Mouse (Mus musculus): ENCODE results near the gene Msrb3. TPM values are rescaled to one million over a fixed set of nuclear protein-coding genes. Genes with fewer than 3 reads are reported as not detected.

Gene Msrb3
- polyA plus RNA-seq, 1 experiment from 2014 or later: 9.9 TPM

DNA sequence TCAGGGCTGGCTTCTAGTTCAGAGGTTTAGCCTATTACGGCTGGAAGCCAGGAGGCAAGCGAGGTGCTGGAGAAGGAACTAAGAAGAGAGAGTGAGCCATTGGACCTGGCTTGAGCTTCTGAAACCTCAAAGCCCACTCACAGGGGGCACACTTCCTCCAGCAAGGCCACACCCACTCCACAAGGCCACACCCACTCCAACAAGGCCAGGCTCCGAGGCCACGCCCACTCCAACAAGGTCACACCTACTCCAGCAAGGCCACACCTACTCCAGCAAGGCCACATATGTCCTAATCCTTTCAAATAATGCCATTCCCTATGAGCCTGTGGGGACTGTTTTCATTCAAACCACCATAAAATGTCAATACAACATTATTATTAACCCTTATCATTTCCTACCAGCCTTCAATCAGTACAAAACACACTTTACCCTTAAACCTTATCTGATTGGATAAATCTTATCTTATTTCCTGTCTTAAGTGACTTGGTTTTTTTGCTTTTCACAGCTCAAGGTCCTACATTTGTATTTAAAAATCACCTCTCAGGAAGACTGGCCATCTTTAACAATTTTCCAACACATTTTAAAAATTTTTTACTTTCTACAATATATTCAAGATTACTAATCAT lies 5.1 kb upstream of the Msrb3 start:
- no peak overlapping the region for H3K9ac ChIP-seq (ENCODE audit: low read depth, low read length)
- no peak overlapping the region for H3K4me2 ChIP-seq (ENCODE audit: low read length)
- 81% methylated on average over 4 of the region's 4 CpGs for WGBS
- DNase-seq (ENCODE audit: low spot score) (no peak), ATAC-seq (replicated peaks; ENCODE audit: low FRiP score, low read depth) (no peak)
- H3K9me3 ChIP-seq (replicated peaks; ENCODE audit: low read length): no peaks in the 10 kb centered on the region
- TF ChIP-seq CTCF (IDR thresholded peaks at IDR 0.05; ENCODE audit: low read depth): no peak
- H3K4me3 ChIP-seq (replicated peaks; ENCODE audit: low read depth, low read length): no peak overlapping the region
- H3K27ac ChIP-seq: no peak overlapping the region
- no peaks in the 10 kb centered on the region; the same call in 1 of the 2 replicates for H3K4me1 ChIP-seq (replicated peaks; ENCODE audit: insufficient read depth, low read length)
- no peaks in the 10 kb centered on the region for H3K36me3 ChIP-seq (ENCODE audit: insufficient read depth, low read length)
- H3K27me3 ChIP-seq (ENCODE audit: insufficient read depth, low read length): no peaks in the 10 kb centered on the region

- no peaks in the 10 kb centered on the region for H3K27me3 ChIP-seq (ENCODE audit: insufficient read depth, low read length)
- H3K36me3 ChIP-seq (ENCODE audit: insufficient read depth, low read length): no peaks in the 10 kb centered on the region
- TF ChIP-seq CTCF (IDR thresholded peaks at IDR 0.05; ENCODE audit: low read depth): no peak
- WGBS: 38% methylated on average over 9 of the region's 9 CpGs
- H3K4me1 ChIP-seq (replicated peaks; ENCODE audit: insufficient read depth, low read length): no peaks in the 10 kb centered on the region; the same call in 1 of the 2 replicates
- H3K27ac ChIP-seq: no peak overlapping the region
- DNase-seq (ENCODE audit: low spot score) (no peak), ATAC-seq (replicated peaks; ENCODE audit: low FRiP score, low read depth) (no peak)
- no peaks in the 10 kb centered on the region for H3K9me3 ChIP-seq (replicated peaks; ENCODE audit: low read length)
- no peak overlapping the region for H3K9ac ChIP-seq (ENCODE audit: low read depth, low read length)
- H3K4me3 ChIP-seq (replicated peaks; ENCODE audit: low read depth, low read length): no peak overlapping the region
- H3K4me2 ChIP-seq (ENCODE audit: low read length): no peak overlapping the region
These were observed 2.8 kb upstream of the Msrb3 start for GRCm38 (mm10) chr10:120901746-120902145.

- 57% methylated on average over 13 of the region's 13 CpGs for WGBS
- no peak for DNase-seq (ENCODE audit: low spot score)
- Histone ChIP-seq H3K36me3 (ENCODE audit: insufficient read depth, low read length) (no peaks in the 10 kb centered on the region), H3K27me3 (ENCODE audit: insufficient read depth, low read length) (no peaks in the 10 kb centered on the region), H3K9ac (ENCODE audit: low read depth, low read length) (no peak overlapping the region), H3K27ac (no peak overlapping the region), H3K9me3 (replicated peaks; ENCODE audit: low read length) (no peaks in the 10 kb centered on the region), H3K4me1 (replicated peaks; ENCODE audit: insufficient read depth, low read length) (peaks cover 4% of the 10 kb centered on the region; the same call in 1 of the 2 replicates), H3K4me2 (ENCODE audit: low read length) (no peak overlapping the region), H3K4me3 (replicated peaks; ENCODE audit: low read depth, low read length) (no peak overlapping the region)
- no peak for TF ChIP-seq CTCF (IDR thresholded peaks at IDR 0.05; ENCODE audit: low read depth)
- ATAC-seq (replicated peaks; ENCODE audit: low FRiP score, low read depth): no peak
These were observed 1.2 kb upstream of the Msrb3 start for GRCm38 (mm10) chr10:120900096-120900495.

DNA sequence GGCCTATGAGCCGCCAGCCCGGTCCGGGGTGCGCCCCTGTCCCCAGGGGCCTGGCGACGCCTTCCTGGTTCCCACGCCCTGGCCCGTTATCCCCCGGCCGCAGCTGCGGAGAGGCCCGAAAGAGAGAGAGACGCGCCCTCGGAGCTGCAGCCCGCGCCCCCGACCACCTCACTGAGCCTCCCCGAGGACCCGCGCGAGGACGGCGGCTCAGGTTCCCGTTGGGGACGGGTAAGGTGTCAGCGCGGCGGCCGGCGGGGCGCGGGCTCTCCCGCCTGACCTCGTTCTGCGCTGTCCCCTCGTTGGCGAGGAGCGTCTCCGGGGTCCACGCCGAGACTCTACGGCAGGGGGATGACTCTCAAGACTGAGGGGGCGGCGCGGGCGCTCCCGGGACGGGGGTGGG lies 544 bp downstream of the Msrb3 start:
- H3K36me3 ChIP-seq (ENCODE audit: insufficient read depth, low read length): no peaks in the 10 kb centered on the region
- peak overlapping the region; percentile 74 for H3K9ac ChIP-seq (ENCODE audit: low read depth, low read length)
- H3K9me3 ChIP-seq (replicated peaks; ENCODE audit: low read length): no peaks in the 10 kb centered on the region
- 4% methylated on average over 49 of the region's 49 CpGs for WGBS
- H3K4me1 ChIP-seq (replicated peaks; ENCODE audit: insufficient read depth, low read length): peaks cover 4% of the 10 kb centered on the region; the same call in 1 of the 2 replicates
- no peaks in the 10 kb centered on the region for H3K27me3 ChIP-seq (ENCODE audit: insufficient read depth, low read length)
- H3K27ac ChIP-seq: peak overlapping the region; percentile 62; the same call in 1 of the 2 replicates
- DNase-seq (ENCODE audit: low spot score): no peak
- peak overlapping the region; percentile 87 for H3K4me2 ChIP-seq (ENCODE audit: low read length)
- peak; percentile 30; the same call in 1 of the 2 replicates for ATAC-seq (replicated peaks; ENCODE audit: low FRiP score, low read depth)
- H3K4me3 ChIP-seq (replicated peaks; ENCODE audit: low read depth, low read length): peak overlapping the region; percentile 70
- TF ChIP-seq CTCF (IDR thresholded peaks at IDR 0.05; ENCODE audit: low read depth): no peak

DNA sequence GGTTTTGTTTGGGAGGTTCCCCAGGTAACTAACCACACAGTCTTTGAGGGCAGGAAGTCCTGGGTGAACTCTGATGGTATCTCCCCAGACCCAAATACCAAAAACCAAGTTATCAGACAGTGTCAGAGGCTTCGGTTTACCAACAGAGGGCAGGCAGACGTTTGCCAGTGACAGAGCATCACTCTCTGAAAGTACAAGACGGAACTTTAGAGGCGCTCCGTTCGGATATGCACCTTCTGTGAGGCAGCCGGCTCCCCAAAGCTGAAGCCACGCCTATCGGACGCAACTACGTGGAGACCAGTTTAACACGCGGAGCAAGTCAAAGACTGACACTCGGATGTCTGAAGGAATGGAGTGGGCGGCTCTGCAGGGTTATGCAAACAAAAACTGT lies 3.0 kb downstream of the Msrb3 start:
- no peaks in the 10 kb centered on the region for H3K9me3 ChIP-seq (replicated peaks; ENCODE audit: low read length)
- DNase-seq (ENCODE audit: low spot score) (peak; percentile 60), ATAC-seq (replicated peaks; ENCODE audit: low FRiP score, low read depth) (no peak)
- WGBS: 26% methylated on average over 15 of the region's 15 CpGs
- no peaks in the 10 kb centered on the region for H3K36me3 ChIP-seq (ENCODE audit: insufficient read depth, low read length)
- H3K27me3 ChIP-seq (ENCODE audit: insufficient read depth, low read length): no peaks in the 10 kb centered on the region
- H3K9ac ChIP-seq (ENCODE audit: low read depth, low read length): no peak overlapping the region
- 0 out of 2 replicates have a peak, but pooled peaks cover 4% of the 10 kb centered on the region for H3K4me1 ChIP-seq (replicated peaks; ENCODE audit: insufficient read depth, low read length)
- H3K4me3 ChIP-seq (replicated peaks; ENCODE audit: low read depth, low read length): no peak overlapping the region
- no peak overlapping the region for H3K27ac ChIP-seq
- peak; percentile 18; the same call in 1 of the 2 replicates for TF ChIP-seq CTCF (IDR thresholded peaks at IDR 0.05; ENCODE audit: low read depth)
- peak overlapping the region; percentile 34 for H3K4me2 ChIP-seq (ENCODE audit: low read length)

DNA sequence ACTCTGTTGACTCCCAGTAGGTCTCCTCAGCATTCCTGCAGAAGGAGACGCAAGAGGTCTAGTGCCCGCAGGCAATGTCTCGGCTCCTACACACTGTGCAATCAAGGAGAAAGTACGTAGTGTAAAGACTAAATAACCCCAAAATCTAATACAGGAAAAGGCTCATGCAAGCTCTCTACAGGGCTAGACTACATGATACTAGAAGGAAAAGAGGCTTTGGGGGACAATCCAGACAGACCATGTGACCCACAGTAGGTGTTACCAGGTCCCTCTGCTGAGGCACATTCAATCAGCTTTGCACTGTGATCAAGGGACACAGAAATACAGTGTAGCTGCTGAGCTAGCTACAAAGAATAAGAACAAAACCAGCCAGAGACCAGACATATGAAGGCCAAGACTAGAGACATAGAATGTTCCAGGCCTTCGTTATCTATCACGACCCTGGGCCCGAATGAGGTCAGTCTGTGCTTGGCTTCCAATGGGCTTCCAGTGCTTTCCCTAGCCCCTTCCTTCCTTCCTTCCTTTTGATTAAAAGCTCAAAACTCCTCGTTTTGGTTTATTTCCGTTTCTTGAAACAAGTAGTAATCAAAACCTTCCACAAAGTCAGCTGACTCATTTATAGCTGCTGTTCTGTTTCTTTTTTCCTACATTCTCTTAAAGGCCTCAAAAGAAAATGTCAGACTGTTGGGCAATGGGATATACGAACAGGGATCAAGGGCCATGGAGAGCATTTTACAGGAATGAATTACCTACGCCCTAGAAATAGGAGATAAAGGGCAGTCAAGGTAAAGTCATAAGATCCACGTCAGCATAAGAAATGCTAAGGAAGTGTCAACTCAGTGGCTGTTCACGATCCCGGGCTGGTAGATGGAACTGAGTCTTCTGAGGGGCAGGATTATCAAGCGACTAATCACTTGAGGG lies 3.7 kb downstream of the Msrb3 start:
- Histone ChIP-seq H3K27ac (no peak overlapping the region), H3K9me3 (replicated peaks; ENCODE audit: low read length) (no peaks in the 10 kb centered on the region), H3K36me3 (ENCODE audit: insufficient read depth, low read length) (no peaks in the 10 kb centered on the region), H3K9ac (ENCODE audit: low read depth, low read length) (no peak overlapping the region), H3K4me2 (ENCODE audit: low read length) (peak overlapping the region; percentile 34; the same call in 1 of the 2 replicates), H3K27me3 (ENCODE audit: insufficient read depth, low read length) (no peaks in the 10 kb centered on the region), H3K4me3 (replicated peaks; ENCODE audit: low read depth, low read length) (no peak overlapping the region), H3K4me1 (replicated peaks; ENCODE audit: insufficient read depth, low read length) (0 out of 2 replicates have a peak, but pooled peaks cover 4% of the 10 kb centered on the region)
- DNase-seq (ENCODE audit: low spot score): no peak
- ATAC-seq (replicated peaks; ENCODE audit: low FRiP score, low read depth): no peak
- TF ChIP-seq CTCF (IDR thresholded peaks at IDR 0.05; ENCODE audit: low read depth): no peak
- 72% methylated on average over 15 of the region's 15 CpGs for WGBS
